Mouse (Mus musculus) layer of hippocampus, adult 11-12 months (tissue): ENCODE results near the gene Sh3bgrl3.
A peak's percentile ranks its signal among the peaks of the same experiment; 100 is the strongest.

Experiments used
- DNase-seq: peaks from one replicate; pipeline ENCODE4 v3.0.0; 2022; ENCODE audit warnings: low spot score

The Sh3bgrl3 gene

GRCm38 (mm10) chr4:134110653-134111052 lies 17.9 kb downstream of the Sh3bgrl3 start:
- no peak for DNase-seq

GRCm38 (mm10) chr4:134108196-134108595 lies 20.4 kb downstream of the Sh3bgrl3 start:
- DNase-seq = no peak

GRCm38 (mm10) chr4:134107730-134108129 lies 20.9 kb downstream of the Sh3bgrl3 start:
- DNase-seq = peak; percentile 60

- no peak for DNase-seq
Observed at GRCm38 (mm10) chr4:134106105-134106504, 22.5 kb downstream of the Sh3bgrl3 start.

GRCm38 (mm10) chr4:134102742-134103119 lies 25.9 kb downstream of the Sh3bgrl3 start:
- DNase-seq = no peak

GRCm38 (mm10) chr4:134101979-134102741 lies 26.4 kb downstream of the Sh3bgrl3 start, which contains the start of gene Ubxn11:
Ubxn11 (plus strand) TSS chr4:134102570.
- DNase-seq = peak; percentile 93

- no peak for DNase-seq
Observed at GRCm38 (mm10) chr4:134100245-134100644, 28.3 kb downstream of the Sh3bgrl3 start.

- DNase-seq = peak; percentile 75
Observed at GRCm38 (mm10) chr4:134098628-134099027, 30.0 kb downstream of the Sh3bgrl3 start.

GRCm38 (mm10) chr4:134097015-134097608 lies 31.5 kb downstream of the Sh3bgrl3 start:
- DNase-seq = no peak

GRCm38 (mm10) chr4:134096120-134096519 lies 32.5 kb downstream of the Sh3bgrl3 start:
- DNase-seq = no peak

GRCm38 (mm10) chr4:134094923-134095547 lies 33.6 kb downstream of the Sh3bgrl3 start, which contains the start of gene Cd52:
Cd52 (minus strand) TSS chr4:134095082.
- no peak for DNase-seq

GRCm38 (mm10) chr4:134094004-134094564 lies 34.5 kb downstream of the Sh3bgrl3 start:
- DNase-seq = no peak

- DNase-seq = peak; percentile 66
Observed at GRCm38 (mm10) chr4:134092382-134093288, 36.0 kb downstream of the Sh3bgrl3 start.

GRCm38 (mm10) chr4:134091225-134091529 lies 37.4 kb downstream of the Sh3bgrl3 start:
- DNase-seq = no peak

GRCm38 (mm10) chr4:134090521-134091224 lies 37.9 kb downstream of the Sh3bgrl3 start:
- DNase-seq = no peak

- DNase-seq = no peak
Observed at GRCm38 (mm10) chr4:134089029-134089428, 39.6 kb downstream of the Sh3bgrl3 start.

- DNase-seq = no peak
Observed at GRCm38 (mm10) chr4:134087412-134087811, 41.2 kb downstream of the Sh3bgrl3 start.

- no peak for DNase-seq
Observed at GRCm38 (mm10) chr4:134084999-134085398, 43.6 kb downstream of the Sh3bgrl3 start.

GRCm38 (mm10) chr4:134082460-134082859 lies 46.1 kb downstream of the Sh3bgrl3 start:
- no peak for DNase-seq

- peak; percentile 62 for DNase-seq
Observed at GRCm38 (mm10) chr4:134081730-134082386, 46.7 kb downstream of the Sh3bgrl3 start.

- no peak for DNase-seq
Observed at GRCm38 (mm10) chr4:134080674-134081073, 47.9 kb downstream of the Sh3bgrl3 start.
